Mouse (Mus musculus): ENCODE data around the gene Ppp1r12a. TPM values are rescaled to one million over a fixed set of nuclear protein-coding genes. Genes with fewer than 3 reads are reported as not detected.

The Ppp1r12a gene
- polyA plus RNA-seq, 1 experiment from 2014 or later: 72.3 TPM

DNA sequence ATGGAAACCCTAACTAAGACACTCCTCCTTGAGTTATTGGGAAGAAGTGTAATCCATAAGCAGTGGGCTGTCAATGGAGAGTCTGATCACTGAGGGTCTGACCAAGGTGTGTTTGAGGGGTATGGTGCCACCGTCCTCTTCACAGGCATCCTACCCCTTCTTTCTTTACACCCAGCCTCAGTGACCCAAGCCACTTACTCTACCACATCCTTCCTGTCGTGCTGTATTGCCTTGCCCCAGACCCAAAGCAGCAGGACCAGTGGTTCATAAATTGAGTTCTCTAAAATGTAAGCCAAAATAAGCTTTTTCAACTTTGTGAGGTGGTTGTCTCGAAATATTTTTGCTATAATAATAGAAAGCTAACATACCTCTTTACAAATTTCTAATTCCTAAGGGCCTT, 22.2 kb upstream of the Ppp1r12a start:
- no peaks in the 10 kb centered on the region for H3K9me3 ChIP-seq
- no peaks in the 10 kb centered on the region for H3K4me1 ChIP-seq (replicated peaks)
- H3K9ac ChIP-seq: no peak overlapping the region
- 76% methylated on average over 3 of the region's 3 CpGs for WGBS
- no peak overlapping the region for H3K27ac ChIP-seq (replicated peaks)
- ATAC-seq (ENCODE audit: low FRiP score, low read depth): no peak
- no peak overlapping the region for H3K4me2 ChIP-seq
- H3K36me3 ChIP-seq: no peaks in the 10 kb centered on the region
- H3K4me3 ChIP-seq: no peak overlapping the region
- no peaks in the 10 kb centered on the region for H3K27me3 ChIP-seq

GRCm38 (mm10) chr10:108140742-108141141, 21.3 kb upstream of the Ppp1r12a start:
- ATAC-seq (ENCODE audit: low FRiP score, low read depth): no peak
- Histone ChIP-seq H3K36me3 (no peaks in the 10 kb centered on the region), H3K4me1 (replicated peaks) (no peaks in the 10 kb centered on the region), H3K27me3 (no peaks in the 10 kb centered on the region), H3K27ac (replicated peaks) (no peak overlapping the region), H3K9ac (no peak overlapping the region), H3K4me2 (no peak overlapping the region), H3K4me3 (no peak overlapping the region), H3K9me3 (no peaks in the 10 kb centered on the region)
- WGBS: 98% methylated on average over 3 of the region's 3 CpGs

- Histone ChIP-seq H3K4me3 (no peak overlapping the region), H3K9me3 (no peaks in the 10 kb centered on the region), H3K27me3 (no peaks in the 10 kb centered on the region), H3K4me1 (replicated peaks) (no peaks in the 10 kb centered on the region), H3K9ac (no peak overlapping the region), H3K36me3 (no peaks in the 10 kb centered on the region), H3K4me2 (no peak overlapping the region), H3K27ac (replicated peaks) (no peak overlapping the region)
- 85% methylated on average over 4 of the region's 4 CpGs for whole genome bisulfite sequencing
- no peak for ATAC-seq (ENCODE audit: low FRiP score, low read depth)
Observed at GRCm38 (mm10) chr10:108143991-108144525, 17.9 kb upstream of the Ppp1r12a start.

- no peaks in the 10 kb centered on the region for H3K4me1 ChIP-seq (replicated peaks)
- H3K27me3 ChIP-seq: no peaks in the 10 kb centered on the region
- ATAC-seq (ENCODE audit: low FRiP score, low read depth): no peak
- H3K36me3 ChIP-seq: no peaks in the 10 kb centered on the region
- no peak overlapping the region for H3K4me2 ChIP-seq
- no peak overlapping the region for H3K4me3 ChIP-seq
- H3K27ac ChIP-seq (replicated peaks): no peak overlapping the region
- WGBS: 89% methylated on average over 9 of the region's 9 CpGs
- no peak overlapping the region for H3K9ac ChIP-seq
- no peaks in the 10 kb centered on the region for H3K9me3 ChIP-seq
Observed at GRCm38 (mm10) chr10:108145701-108146100, 16.3 kb upstream of the Ppp1r12a start.

DNA sequence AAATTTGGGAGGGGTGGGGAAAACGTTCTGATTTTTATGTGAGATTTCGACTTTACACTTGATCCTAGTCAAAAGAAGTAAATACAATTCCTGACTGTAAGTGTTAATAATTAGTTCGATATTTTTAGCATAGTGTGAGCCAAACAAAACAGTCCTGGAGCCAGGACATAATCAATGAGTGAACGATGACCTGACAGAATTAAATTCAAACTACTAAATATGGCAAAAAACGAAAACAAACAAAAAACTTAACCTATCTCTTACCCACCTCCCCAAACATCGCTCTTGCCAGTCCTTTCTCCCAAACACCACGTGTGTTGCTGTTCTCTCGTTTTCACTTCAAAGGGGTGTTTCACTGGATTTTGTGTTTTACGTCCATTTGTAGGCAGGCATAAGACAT, 15.0 kb upstream of the Ppp1r12a start:
- Histone ChIP-seq H3K9me3 (no peaks in the 10 kb centered on the region), H3K36me3 (no peaks in the 10 kb centered on the region), H3K4me2 (no peak overlapping the region), H3K4me1 (replicated peaks) (no peaks in the 10 kb centered on the region), H3K27me3 (no peaks in the 10 kb centered on the region), H3K9ac (no peak overlapping the region), H3K4me3 (no peak overlapping the region), H3K27ac (replicated peaks) (no peak overlapping the region)
- no peak for ATAC-seq (ENCODE audit: low FRiP score, low read depth)
- 88% methylated on average over 9 of the region's 9 CpGs for WGBS

- Histone ChIP-seq H3K4me2 (no peak overlapping the region), H3K27me3 (no peaks in the 10 kb centered on the region), H3K36me3 (no peaks in the 10 kb centered on the region), H3K9me3 (no peaks in the 10 kb centered on the region), H3K4me3 (no peak overlapping the region), H3K27ac (replicated peaks) (no peak overlapping the region), H3K4me1 (replicated peaks) (no peaks in the 10 kb centered on the region), H3K9ac (no peak overlapping the region)
- WGBS: 83% methylated on average over 3 of the region's 3 CpGs
- ATAC-seq (ENCODE audit: low FRiP score, low read depth): no peak
Observed at GRCm38 (mm10) chr10:108153301-108153700, 8.7 kb upstream of the Ppp1r12a start.

DNA sequence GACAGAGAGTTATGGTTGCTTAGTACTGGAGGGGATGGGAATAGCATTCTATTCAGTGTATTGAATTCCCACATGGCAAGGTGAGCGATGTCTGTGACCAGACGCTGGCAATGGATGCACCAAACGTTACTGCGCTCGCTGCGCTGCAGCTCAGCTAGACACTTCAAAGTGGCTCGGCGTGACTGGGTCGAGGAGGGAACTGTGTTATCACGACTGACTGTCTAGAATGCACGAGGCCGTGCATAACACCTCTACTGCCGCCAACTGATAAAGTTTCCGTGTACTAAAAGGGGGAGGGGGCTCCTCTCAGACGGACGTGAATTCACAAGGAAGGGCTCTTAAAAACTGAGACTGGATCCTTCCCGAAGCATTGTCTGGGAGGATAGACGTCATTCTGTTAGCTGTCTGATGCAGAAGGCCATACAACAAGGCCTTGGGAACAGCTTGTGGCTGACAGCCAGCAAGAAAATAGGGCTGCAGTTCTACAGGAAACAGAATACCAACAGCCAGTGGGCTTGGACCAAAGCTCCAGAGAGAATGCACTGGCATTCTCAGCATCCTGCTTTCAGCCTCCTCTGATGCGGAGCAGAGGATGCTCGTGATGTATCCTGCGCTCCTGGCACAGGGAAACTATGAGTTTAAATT, 6.8 kb upstream of the Ppp1r12a start:
- Histone ChIP-seq H3K9me3 (no peaks in the 10 kb centered on the region), H3K36me3 (no peaks in the 10 kb centered on the region), H3K4me3 (no peak overlapping the region), H3K27me3 (no peaks in the 10 kb centered on the region), H3K4me2 (no peak overlapping the region), H3K9ac (no peak overlapping the region), H3K27ac (replicated peaks) (0 out of 2 replicates have a peak overlapping the region, but pooled peaks have one; percentile 5), H3K4me1 (replicated peaks) (no peaks in the 10 kb centered on the region)
- no peak for ATAC-seq (ENCODE audit: low FRiP score, low read depth)
- WGBS: 70% methylated on average over 21 of the region's 21 CpGs

DNA sequence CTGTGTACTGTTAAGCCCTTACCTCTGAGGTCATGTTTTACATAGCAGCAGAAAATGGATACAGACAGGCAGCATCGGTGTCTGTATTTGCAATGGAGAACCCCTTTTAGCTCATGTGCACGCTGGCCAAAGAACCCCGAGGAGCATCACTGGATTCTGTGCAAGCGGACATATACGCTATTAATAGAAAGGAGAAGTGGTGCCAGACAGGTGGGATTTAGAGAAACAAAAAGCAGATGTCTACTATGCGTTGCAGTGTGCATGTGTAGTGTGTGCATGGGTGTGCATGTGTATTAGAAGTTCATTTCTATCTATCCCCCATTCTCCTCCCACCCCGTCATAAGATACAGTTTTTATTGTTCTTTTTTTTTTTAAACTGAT, 6.3 kb upstream of the Ppp1r12a start:
- no peaks in the 10 kb centered on the region for H3K27me3 ChIP-seq
- 0 out of 2 replicates have a peak overlapping the region, but pooled peaks have one; percentile 5 for H3K27ac ChIP-seq (replicated peaks)
- peaks cover under 1% of the 10 kb centered on the region for H3K4me1 ChIP-seq (replicated peaks)
- H3K9me3 ChIP-seq: no peaks in the 10 kb centered on the region
- H3K36me3 ChIP-seq: no peaks in the 10 kb centered on the region
- ATAC-seq (ENCODE audit: low FRiP score, low read depth): no peak
- no peak overlapping the region for H3K4me2 ChIP-seq
- H3K4me3 ChIP-seq: no peak overlapping the region
- H3K9ac ChIP-seq: no peak overlapping the region
- 88% methylated on average over 7 of the region's 7 CpGs for WGBS

GRCm38 (mm10) chr10:108156128-108156527, 5.9 kb upstream of the Ppp1r12a start:
- H3K36me3 ChIP-seq: no peaks in the 10 kb centered on the region

GRCm38 (mm10) chr10:108159002-108159401, 3.0 kb upstream of the Ppp1r12a start:
- 91% methylated on average over 14 of the region's 14 CpGs for WGBS
- H3K9me3 ChIP-seq: no peaks in the 10 kb centered on the region
- ATAC-seq (ENCODE audit: low FRiP score, low read depth): no peak

More at GRCm38 (mm10) chr10:108156128-108156527, 5.9 kb upstream of the Ppp1r12a start:
- 91% methylated on average over 3 of the region's 3 CpGs for WGBS
- no peaks in the 10 kb centered on the region for H3K9me3 ChIP-seq
- no peak for ATAC-seq (ENCODE audit: low FRiP score, low read depth)
- H3K4me2 ChIP-seq: no peak overlapping the region
- no peak overlapping the region for H3K27ac ChIP-seq (replicated peaks)
- no peak overlapping the region for H3K4me3 ChIP-seq
- peaks cover 5% of the 10 kb centered on the region for H3K4me1 ChIP-seq (replicated peaks)
- H3K9ac ChIP-seq: no peak overlapping the region
- H3K27me3 ChIP-seq: no peaks in the 10 kb centered on the region

GRCm38 (mm10) chr10:108162297-108163020, 466 bp downstream of the Ppp1r12a start:
- no peaks in the 10 kb centered on the region for H3K27me3 ChIP-seq
- peak overlapping the region; percentile 99 for H3K4me3 ChIP-seq
- peak; percentile 72 for ATAC-seq (ENCODE audit: low FRiP score, low read depth)
- peak overlapping the region; percentile 69 for H3K4me2 ChIP-seq
- peaks cover 32% of the 10 kb centered on the region for H3K4me1 ChIP-seq (replicated peaks)
- H3K36me3 ChIP-seq: no peaks in the 10 kb centered on the region
- peak overlapping the region; percentile 99 for H3K27ac ChIP-seq (replicated peaks)
- whole genome bisulfite sequencing: under 1% methylated on average over 64 of the region's 79 CpGs
- H3K9ac ChIP-seq: peak overlapping the region; percentile 100
- H3K9me3 ChIP-seq: no peaks in the 10 kb centered on the region

More at GRCm38 (mm10) chr10:108159002-108159401, 3.0 kb upstream of the Ppp1r12a start:
- H3K36me3 ChIP-seq: no peaks in the 10 kb centered on the region
- peaks cover 12% of the 10 kb centered on the region for H3K4me1 ChIP-seq (replicated peaks)
- no peak overlapping the region for H3K27ac ChIP-seq (replicated peaks)
- no peak overlapping the region for H3K4me3 ChIP-seq
- no peaks in the 10 kb centered on the region for H3K27me3 ChIP-seq
- no peak overlapping the region for H3K4me2 ChIP-seq
- H3K9ac ChIP-seq: no peak overlapping the region

DNA sequence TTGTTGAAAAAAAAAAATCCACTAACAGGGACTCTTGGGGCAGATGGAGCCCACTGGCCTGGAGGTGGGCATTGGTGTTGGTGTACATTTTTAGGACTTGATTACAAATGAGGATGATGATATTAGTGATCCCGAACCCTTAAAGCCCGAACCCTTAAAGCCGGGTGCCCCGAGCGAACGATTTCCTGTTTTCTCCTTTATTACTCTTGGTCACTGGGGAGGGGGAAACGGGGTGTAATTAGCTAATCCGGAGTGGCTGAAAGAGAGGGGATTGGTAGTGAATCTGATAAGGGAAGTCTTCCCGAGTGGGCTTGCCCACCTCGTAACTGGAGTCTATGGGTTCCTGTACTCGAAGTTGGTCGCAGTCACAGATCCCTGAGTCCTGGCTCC, 1.0 kb downstream of the Ppp1r12a start:
- no peak for ATAC-seq (ENCODE audit: low FRiP score, low read depth)
- H3K4me2 ChIP-seq: peak overlapping the region; percentile 69
- no peaks in the 10 kb centered on the region for H3K9me3 ChIP-seq
- under 1% methylated on average over 12 of the region's 12 CpGs for WGBS
- peaks cover 32% of the 10 kb centered on the region for H3K4me1 ChIP-seq (replicated peaks)
- no peaks in the 10 kb centered on the region for H3K36me3 ChIP-seq
- H3K4me3 ChIP-seq: peak overlapping the region; percentile 99
- peak overlapping the region; percentile 99 for H3K27ac ChIP-seq (replicated peaks)
- no peaks in the 10 kb centered on the region for H3K27me3 ChIP-seq
- H3K9ac ChIP-seq: peak overlapping the region; percentile 100
